Mouse (Mus musculus) cortical plate, adult 2 months (tissue): ENCODE measurements around the gene Cd200r1. TPM values are rescaled to one million over a fixed set of nuclear protein-coding genes. Genes with fewer than 3 reads are reported as not detected.
"Not testable (repeated sequence)": the region's sequence is repeated elsewhere in the genome, so short reads cannot be mapped to it uniquely, and the experiment has no call there.

Experiments
- H3K27ac ChIP-seq: fragments of 200-500 bp; 2 replicates; pipeline ENCODE4 v1.5.1; 2012; ENCODE audit warnings: low read length, control low read depth, inconsistent platforms; ENCODE audit not compliant: insufficient read depth
- H3K4me1 ChIP-seq: fragments of 200-500 bp; 2 replicates; pipeline ENCODE4 v1.6.1; 2011; ENCODE audit warnings: low read length; ENCODE audit not compliant: control insufficient read depth, insufficient read depth
- H3K4me3 ChIP-seq: fragments of 200-500 bp; 2 replicates; pipeline ENCODE4 v1.5.1; 2011; ENCODE audit warnings: mild to moderate bottlenecking, low read length, control low read depth; ENCODE audit not compliant: insufficient read depth
- CTCF ChIP-seq: fragments of 200-500 bp; IDR thresholded peaks from 2 replicates; pipeline ENCODE4 v1.5.1; 2011; ENCODE audit warnings: mild to moderate bottlenecking, control low read depth, low read length; ENCODE audit not compliant: insufficient read depth; ENCODE audit errors: extremely low read depth
- POLR2A ChIP-seq: fragments of 200-500 bp; IDR thresholded peaks from 2 replicates; pipeline ENCODE4 v1.6.1; 2011; ENCODE audit warnings: mild to moderate bottlenecking, low read length, control low read depth; ENCODE audit not compliant: insufficient read depth; ENCODE audit errors: extremely low read depth
- polyA plus RNA-seq: library from polyadenylated mRNA; depleted of rRNA; stranded (reverse); fragments of >200 nt; gene quantifications from 2 replicates; pipeline ENCODE4 v1.2.3, GENCODE M21; 2012; rRNA removed

Cd200r1 gene
- polyA plus RNA-seq, 1 experiment: 0.75 TPM

DNA sequence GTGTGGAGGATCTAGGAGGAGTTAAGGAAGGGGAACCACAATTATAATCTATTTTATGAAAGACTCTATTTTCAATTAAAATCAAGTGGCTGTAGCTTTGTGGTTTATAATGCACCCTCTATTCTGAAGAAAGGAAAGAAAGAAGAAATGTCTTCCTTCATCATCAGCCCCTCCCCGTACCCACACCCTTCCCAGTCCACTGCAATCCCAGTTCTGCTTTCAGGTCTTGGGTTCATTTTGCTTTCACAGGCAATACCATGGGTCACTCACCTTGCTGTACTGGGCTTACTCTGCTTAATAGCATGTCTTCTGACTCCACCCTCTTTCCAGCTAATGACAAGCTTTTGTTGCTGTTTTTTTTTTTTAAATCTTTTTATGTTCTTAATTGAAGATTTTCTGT lies 21.4 kb downstream of the Cd200r1 start:
- Histone ChIP-seq H3K27ac (no peak overlapping the region), H3K4me3 (no peak overlapping the region), H3K4me1 (no peaks in the 10 kb centered on the region)
- TF ChIP-seq CTCF (no peak), POLR2A (no peak)

DNA sequence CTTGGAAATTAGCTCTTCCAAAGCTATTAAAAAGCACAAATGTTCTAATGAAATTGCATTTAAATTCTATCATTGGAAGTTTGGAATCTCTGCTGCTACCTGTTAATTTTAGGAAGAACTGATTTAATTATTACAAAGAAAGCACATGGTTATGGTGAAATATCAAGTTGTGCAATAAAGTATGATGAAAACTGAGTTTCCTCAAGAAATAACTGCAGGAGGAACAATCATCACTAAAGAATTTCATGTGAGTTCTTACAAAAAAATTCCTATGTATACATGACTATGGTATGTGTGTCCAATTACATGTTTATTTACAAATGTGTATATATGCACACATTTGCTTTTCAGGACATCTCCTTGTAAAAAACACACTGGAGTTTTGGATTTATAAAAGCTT lies 28.9 kb downstream of the Cd200r1 start:
- H3K4me3 ChIP-seq: no peak overlapping the region
- no peak overlapping the region for H3K27ac ChIP-seq
- no peaks in the 10 kb centered on the region for H3K4me1 ChIP-seq
- TF ChIP-seq CTCF (no peak), POLR2A (no peak)

DNA sequence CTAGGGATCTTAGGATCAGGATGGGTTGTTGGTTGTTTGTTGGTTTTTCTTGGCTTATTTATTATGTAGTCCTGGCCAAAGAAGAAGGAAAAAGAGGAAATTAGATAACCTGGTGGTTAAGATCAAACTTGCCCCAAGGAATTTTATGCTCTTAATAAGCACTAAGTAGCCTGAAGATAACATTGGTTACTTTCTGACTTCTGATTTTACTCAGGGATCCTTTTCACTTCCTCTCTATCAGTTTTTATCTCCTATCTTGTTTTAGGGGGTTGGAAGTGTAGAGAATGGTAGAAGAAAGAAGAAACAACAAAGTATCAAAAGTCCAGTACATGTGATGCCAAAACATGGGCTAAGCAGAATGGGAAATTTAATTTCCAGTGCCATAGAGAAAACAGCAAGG lies 40.4 kb downstream of the Cd200r1 start:
- Histone ChIP-seq H3K4me1 (no peaks in the 10 kb centered on the region), H3K27ac (no peak overlapping the region), H3K4me3 (no peak overlapping the region)
- TF ChIP-seq CTCF (no peak), POLR2A (no peak)

DNA sequence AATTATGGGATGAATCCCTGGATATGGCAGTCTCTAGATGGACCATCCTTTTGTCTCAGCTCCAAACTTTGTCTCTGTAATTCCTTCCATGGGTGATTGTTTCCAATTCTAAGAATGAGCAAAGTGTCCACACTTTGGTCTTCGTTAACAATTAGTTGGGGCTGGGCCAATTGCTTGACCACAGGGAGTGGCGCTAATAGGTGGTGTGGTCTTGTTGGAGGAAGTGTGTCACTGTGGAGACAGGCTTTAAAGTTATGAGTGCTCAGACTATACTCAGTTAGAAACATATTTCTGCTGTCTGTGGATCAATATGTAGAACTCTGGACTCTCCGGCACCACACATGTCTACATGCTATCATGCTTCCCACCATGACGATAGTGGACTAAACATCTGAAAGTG lies 44.7 kb downstream of the Cd200r1 start:
- H3K27ac ChIP-seq, H3K4me1 ChIP-seq, H3K4me3 ChIP-seq: not testable (repeated sequence)

DNA sequence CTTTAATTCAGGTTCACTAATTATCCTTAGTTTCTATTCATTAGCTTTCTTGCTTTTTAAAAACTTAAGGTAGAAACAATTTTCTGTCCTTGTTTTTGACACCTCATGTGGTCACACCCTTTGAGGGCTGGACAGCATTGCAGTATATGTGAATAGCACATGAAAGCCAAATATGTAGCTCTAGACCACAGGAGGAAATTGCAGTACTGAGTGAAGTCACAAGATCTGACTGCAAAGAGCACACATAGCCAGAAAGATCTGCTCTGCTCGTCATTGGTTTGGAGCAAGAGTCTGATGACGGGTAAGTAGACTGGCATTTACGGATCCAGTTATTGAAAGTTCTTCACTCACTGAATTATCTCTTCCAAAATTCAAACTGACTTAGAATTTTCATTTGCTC lies 46.0 kb downstream of the Cd200r1 start, which contains the start of gene Cd200r4:
TSS of gene Cd200r4 (plus strand) at position 190 of the 400 bp plus-strand sequence.
- Histone ChIP-seq H3K27ac (no peak within 1 kb of the TSS), H3K4me1 (no peaks in the 10 kb centered on the region), H3K4me3 (no peak within 1 kb of the TSS)
- TF ChIP-seq CTCF (no peak), POLR2A (no peak)

DNA sequence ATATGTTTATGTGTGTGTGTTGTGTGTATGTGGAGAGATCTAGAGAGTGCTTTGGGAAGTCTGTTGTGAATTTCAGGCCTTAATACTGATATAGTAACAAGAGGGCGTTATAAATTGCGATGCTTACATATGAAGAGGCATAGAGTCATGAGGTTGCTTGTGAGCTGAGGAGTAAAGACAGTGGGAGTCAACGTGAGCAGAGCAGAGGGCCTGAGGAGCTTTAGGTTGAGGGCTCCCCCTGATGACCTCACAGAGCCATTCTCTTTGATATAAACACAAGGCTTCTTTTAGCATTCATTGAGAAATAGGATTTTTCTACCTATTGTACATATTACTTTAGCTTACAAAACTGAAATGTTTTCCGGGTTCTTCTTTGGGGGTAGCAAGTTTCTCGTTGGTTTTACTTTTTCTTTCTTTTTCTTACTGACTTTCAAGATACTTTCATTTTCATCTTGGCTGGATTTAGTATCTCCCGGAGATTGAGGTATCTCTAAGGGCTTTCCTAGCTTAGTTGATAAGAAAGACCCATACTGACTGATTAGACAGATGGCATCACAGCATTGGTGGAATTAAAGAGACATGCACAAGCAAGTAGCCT lies 47.0 kb downstream of the Cd200r1 start:
- no peak overlapping the region for H3K4me3 ChIP-seq
- TF ChIP-seq POLR2A (no peak), CTCF (no peak)
- H3K27ac ChIP-seq: no peak overlapping the region
- no peaks in the 10 kb centered on the region for H3K4me1 ChIP-seq

DNA sequence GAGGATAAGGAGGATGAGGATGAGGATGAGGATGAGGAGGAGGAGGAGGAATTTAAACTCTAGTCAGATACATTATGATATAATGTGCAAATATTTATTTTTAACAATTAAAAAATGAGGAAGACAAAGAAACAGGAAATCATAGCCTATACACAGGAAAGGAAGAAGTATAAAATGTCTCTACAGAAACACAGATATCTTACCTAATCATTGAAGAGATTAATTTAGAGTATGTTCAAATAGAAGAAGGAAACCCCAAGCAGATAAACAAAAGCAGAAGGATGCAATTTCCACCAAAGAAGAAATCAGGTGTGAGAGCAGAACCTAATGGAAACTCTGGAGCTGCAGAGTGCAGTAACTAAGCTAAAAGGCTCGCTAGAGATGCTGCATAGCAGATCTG lies 52.5 kb downstream of the Cd200r1 start:
- Histone ChIP-seq H3K4me3 (no peak overlapping the region), H3K4me1 (no peaks in the 10 kb centered on the region), H3K27ac (no peak overlapping the region)
- TF ChIP-seq CTCF (no peak), POLR2A (no peak)

DNA sequence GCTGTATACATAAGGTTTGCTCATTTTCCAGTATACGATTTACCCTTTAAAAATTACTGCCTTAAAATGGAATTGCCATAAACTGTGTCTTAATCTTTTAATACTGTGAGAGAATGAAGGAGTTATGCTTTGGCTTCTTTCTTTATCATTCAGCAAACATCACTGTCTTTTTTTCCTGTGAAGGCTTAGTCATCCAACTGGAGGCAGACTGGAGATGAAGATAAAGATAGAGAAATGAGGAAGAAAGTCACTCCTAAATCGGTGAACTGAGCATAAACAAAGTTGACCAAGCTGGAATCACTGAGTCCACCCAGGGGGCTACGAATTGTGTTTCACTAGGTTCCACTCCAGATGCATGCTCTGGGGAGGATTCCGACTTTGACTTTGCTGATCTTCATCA lies 55.0 kb downstream of the Cd200r1 start:
- no peak for TF ChIP-seq POLR2A
- Histone ChIP-seq H3K27ac (no peak overlapping the region), H3K4me3 (no peak overlapping the region), H3K4me1 (no peaks in the 10 kb centered on the region)

DNA sequence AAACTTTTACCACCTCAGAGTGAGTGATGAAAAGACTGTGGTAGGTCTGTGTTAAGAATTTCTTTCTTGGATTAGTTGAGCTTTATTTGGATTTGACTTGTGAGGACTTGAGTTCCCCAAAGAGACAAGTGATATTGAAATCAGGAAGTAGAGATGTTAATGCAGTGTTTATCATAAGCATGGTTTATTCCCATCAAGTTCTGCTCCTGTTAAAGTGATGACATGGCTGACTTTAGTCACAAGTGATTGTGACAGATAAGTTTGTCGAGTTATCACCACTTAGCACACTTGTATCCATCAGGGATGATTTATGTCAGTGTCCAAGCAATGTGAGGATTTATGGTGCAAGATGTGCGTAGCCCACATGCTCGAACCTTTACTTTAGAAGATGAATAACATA lies 66.8 kb downstream of the Cd200r1 start:
- Histone ChIP-seq H3K27ac (no peak overlapping the region), H3K4me3 (no peak overlapping the region), H3K4me1 (no peaks in the 10 kb centered on the region)
- TF ChIP-seq CTCF: no peak
- TF ChIP-seq POLR2A: no peak

DNA sequence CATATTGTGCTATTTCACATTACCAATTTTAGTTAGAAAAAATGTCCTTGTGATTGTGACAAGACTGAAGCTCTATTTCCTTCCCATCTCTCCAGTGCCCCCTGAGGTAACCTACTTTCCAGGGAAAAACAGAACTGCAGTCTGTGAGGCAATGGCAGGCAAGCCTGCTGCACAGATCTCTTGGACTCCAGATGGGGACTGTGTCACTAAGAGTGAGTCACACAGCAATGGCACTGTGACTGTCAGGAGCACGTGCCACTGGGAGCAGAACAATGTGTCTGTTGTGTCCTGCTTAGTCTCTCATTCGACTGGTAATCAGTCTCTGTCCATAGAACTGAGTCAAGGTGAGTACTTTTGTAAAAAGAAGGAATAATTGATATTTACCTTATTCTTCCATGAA lies 67.7 kb downstream of the Cd200r1 start:
- H3K4me1 ChIP-seq, H3K4me3 ChIP-seq, H3K27ac ChIP-seq: not testable (repeated sequence)

Other genes with a start within 250 kb of the Cd200r1 start
- 14.2 and 14.3 TPM in 2 replicates for gene Boc, start 206.8 kb upstream of the Cd200r1 start, polyA plus RNA-seq
- 3.4 and 3.5 TPM in 2 replicates for gene Nepro, start 41.4 kb upstream of the Cd200r1 start, polyA plus RNA-seq
- 16.9 and 17.4 TPM in 2 replicates for gene Gtpbp8, start 19.4 kb upstream of the Cd200r1 start, polyA plus RNA-seq
- gene Cd200r4, start 46.0 kb downstream of the Cd200r1 start, polyA plus RNA-seq: 0.64 and 0.88 TPM in 2 replicates
- gene Cd200r2, start 101.4 kb downstream of the Cd200r1 start, polyA plus RNA-seq: not detected in 2 replicates
- gene Cd200r3, start 177.9 kb downstream of the Cd200r1 start, polyA plus RNA-seq: not detected in 2 replicates